Mouse (Mus musculus) spleen, adult 12 weeks (tissue): Measurements from ENCODE around the gene Rarg.
A peak's percentile ranks its signal among the peaks of the same experiment; 100 is the strongest.

Experiments
- DNase-seq: peaks from one replicate; pipeline ENCODE4 v3.0.0; 2022; ENCODE audit warnings: low spot score

Rarg gene

GRCm38 (mm10) chr15:102256431-102257201 lies 701 bp downstream of the Rarg start:
- DNase-seq: no peak

GRCm38 (mm10) chr15:102255547-102256255 lies 1.6 kb downstream of the Rarg start:
- DNase-seq: no peak

DNA sequence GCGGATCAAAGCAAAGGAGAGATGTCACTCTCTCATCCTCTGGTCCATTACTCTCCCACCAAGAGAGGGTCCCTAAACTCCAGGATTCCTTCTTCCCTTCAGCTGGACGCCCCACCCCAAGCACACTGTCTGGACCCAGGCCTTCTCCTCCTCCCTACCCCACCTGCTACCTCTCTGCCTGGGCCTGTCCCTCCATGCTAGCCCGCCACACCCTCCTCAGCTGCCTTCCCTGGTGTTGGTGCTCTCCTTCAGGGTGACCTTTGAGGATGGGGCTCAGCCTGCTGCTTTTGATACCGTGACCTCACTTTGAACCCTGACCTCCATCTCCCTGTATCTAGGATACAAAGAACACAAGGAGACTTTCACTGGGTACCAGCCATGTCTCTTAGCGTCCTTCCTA lies 6.8 kb downstream of the Rarg start:
- no peak for DNase-seq

DNA sequence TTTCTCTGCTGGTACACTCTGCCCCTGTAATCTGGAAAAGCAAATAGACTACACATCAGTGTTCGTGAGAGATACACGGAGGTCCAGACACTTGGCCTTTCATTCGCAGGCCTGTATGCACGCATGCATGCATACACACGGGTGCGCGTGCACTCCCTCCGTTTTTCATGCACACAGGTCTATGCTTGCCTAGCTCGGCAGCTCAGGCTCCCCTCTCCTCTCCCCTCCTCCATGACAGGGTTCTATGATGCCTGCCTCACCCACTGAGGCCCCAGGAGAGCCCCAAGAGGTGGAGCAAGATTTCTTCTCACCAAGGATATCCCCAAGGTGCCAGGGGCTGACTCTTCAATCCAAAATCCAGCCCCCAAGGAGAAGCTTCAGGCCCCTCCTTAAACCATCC lies 7.3 kb downstream of the Rarg start:
- DNase-seq: no peak

DNA sequence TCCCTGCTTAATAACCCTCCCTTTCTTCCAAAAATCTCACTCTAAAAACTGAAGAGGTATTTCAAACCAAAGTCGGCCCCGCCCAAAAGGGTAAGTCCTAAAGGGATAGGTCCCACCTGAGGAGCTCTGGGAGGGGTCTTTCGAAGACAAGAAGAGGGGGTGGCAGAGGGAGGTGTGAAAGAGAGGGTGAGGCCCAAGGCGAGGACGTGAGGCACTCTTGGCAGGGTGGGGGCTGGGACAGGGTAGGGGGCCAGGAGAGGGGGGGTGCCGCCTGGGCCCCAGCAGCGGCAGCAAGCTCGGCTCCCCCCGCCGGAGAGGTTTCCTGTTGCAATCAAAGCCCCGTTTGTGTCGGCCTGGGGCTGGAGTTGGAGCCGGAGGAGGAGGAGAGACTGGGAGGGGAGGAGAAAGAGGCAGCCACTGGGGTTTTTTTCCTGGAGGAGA lies 8.0 kb downstream of the Rarg start:
- DNase-seq: no peak

DNA sequence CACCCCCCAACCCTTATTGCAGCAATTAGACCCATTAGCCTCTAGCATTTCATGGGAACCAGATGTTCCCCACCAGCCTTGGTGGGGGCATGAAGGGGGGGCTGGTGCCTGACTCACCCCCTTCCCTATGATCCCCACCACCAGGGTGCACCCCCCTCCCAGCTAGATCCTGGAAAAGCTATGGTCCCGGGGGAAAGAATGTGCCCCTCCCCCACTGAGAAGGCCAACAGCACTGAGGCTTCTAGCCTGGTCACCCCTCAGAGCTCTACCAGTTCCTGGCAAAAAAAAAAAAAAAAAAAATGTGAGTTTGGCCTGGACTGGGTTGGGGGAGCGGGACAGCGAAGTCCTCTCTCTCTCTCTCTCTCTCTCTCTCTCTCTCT lies 8.5 kb downstream of the Rarg start:
- no peak for DNase-seq

DNA sequence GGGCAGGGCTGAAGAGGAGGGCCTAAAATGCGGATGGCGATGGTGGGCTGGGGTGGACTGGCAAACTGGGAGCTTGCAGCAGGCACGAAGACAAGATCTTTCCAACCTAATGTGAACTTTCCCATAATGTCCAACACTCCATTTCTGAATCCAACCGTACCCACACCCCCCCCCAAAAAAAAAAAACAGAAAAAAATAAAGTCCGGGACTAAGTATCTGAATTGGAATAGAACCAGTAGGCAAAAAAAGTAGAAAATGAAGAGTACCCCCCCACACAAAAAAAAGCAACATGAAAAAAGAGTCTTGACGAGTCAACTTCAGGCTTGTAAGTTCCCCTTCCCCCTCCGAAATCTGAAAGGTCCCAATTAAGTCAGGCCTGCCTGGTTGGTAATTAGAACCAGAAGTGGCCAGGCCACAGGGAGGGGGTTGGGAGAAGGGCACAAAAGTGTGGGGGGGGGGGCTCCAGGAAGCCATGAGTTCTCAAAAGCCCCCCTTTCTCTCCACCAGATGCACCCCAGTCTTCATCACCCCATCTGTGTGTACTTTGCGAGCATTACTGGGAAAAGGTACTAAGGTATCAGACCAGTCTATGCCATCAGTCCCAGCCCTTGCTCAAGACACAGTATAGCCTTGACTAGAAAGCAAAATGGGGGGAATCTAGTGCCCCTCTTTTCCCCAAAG lies 9.0 kb downstream of the Rarg start:
- DNase-seq: no peak

GRCm38 (mm10) chr15:102247252-102248130 lies 9.8 kb downstream of the Rarg start:
- no peak for DNase-seq

DNA sequence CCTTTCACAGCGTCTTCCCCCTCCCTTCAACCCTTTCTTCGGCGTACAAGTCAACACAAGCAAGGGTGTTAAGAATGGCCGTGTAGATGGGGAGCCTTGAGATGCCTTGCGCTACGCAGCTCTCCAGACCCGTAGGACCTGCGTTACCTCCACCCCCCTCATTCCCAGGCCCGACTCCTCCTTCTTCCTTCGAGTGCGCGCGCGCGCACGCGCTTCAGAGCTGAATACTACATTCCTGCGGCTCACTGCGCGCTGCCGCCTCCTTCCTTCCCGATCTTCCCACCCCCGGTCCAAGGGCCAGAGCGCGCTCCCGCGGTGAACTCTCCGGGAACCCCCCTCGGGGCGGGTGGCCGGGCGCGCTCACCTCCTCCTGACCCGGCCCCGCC lies 10.5 kb downstream of the Rarg start:
- DNase-seq: peak; percentile 35

GRCm38 (mm10) chr15:102245891-102246741 lies 11.2 kb downstream of the Rarg start:
- DNase-seq: peak; percentile 29

DNA sequence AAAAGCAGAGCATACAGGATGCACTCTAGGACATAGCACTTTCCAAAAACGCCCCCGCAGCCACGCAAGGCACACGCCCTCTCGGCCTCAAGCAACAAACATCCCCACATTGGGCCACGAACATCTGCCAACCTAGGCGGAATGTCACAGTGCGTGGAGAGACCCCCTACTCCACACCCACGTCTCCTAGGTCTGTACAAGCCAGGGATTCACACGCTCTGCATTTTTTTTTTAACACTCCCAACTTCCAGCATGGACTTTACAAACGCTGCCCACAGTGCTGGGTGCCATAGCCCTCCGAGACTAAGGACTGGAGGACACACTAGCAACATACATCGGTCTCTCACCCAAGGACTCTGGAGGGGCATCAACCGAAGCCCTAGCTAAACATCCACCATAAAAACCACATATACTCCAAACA lies 11.8 kb downstream of the Rarg start:
- DNase-seq: no peak

DNA sequence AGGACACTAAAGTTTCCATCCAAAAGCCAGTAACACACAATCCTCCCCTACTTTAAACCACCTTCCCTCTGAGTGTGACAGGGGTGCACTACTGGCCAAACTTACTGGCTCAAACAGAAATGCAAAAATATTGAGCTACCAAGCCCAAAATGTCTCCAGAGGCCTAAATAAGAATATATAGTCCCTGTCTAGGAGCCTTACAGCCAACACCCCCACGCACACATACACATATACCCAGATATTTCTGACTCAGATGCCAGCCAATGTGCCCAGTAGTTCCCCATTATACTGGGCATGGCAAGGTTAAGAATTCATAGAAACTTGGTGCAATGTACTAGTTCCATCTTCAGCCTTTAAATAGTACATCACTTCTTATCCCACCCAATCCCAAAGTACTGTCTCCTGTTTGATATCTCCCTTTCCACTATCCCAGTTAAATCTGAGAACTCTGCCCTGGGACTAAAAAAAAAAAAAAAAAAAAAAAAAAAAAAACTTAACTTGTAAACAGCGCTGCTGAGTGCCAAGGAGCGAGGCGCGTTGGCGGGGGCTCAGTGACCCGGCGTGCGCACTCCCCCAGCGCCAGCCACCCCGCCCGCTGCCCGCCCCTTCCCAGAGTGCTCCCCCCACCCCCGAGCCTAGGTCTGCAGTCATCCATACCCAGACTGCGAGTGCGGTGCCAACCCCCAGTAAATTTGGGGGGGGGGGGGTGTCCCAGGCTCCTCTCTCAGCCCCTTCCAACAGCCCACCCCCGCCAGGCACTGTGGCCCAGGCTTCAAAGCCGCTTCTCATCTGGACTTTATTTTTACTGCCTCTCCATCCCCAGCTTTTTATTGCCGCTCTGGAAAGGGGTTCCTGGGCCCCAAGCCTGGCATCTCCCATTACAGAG lies 12.8 kb downstream of the Rarg start:
- DNase-seq: no peak

GRCm38 (mm10) chr15:102243229-102244190 lies 13.8 kb downstream of the Rarg start:
- no peak for DNase-seq

DNA sequence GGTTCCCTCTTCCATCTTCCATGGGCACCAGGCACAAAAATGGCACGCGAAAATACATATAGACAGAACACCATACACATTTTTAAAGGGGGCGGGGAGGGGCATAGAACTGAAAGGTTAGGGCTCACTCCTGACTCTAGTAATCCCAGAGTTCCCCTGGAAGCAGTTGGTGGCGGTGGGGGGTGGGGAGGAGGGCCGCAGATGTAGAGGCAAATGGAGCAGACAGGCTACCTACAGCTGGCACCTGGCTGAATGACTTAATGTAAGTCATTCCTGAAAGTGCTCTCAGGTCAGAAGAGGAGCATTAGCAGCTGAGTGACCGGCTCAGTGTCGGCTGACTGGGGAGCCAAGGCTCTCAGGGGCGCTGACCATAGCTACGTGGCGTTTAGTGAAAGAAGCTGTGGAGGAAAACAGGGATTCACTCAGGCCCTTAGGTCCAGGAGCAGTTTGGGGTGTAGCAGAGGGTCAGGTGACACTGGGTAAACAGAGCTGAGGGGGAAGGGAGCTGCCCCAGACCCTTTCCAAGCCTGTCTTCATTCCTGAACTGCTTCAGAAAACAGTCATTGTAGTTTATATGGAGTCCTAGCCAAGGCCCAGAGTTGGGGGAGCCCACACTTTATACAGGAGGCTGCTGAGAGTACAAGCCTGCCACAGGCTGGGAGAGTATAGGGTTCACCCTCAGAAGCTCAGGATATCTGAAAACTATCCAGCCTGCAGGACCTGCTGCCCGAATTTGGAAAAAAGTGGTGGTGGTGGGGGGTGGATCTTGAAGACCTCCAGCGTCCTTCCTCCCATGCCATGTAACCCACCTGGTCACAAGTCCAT lies 14.7 kb downstream of the Rarg start:
- no peak for DNase-seq

GRCm38 (mm10) chr15:102240607-102241006 lies 16.7 kb downstream of the Rarg start:
- DNase-seq: no peak

GRCm38 (mm10) chr15:102239851-102240250 lies 17.5 kb downstream of the Rarg start:
- DNase-seq: no peak

- peak; percentile 56 for DNase-seq
Measured at GRCm38 (mm10) chr15:102239260-102239590, 18.1 kb downstream of the Rarg start.
